Mouse (Mus musculus): ENCODE data around the gene Olfml3.

DNA sequence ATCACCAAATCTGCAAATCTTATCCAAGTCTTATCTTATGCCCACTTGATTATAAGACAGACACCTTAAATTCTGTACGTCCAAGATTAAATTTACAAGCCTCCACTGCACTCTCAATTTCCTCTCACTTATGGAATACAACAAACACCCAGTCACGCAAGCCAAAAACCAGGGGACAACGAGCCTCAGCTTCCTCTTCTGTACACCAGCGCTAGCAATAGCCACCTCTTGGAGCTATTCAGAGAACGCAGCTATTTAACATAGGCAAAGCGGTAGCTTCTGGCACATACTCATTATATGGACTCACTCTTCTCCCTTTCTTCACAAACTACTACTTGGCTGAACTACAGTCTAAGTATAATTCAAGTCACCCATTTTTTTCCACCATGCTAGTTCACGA is 41.4 kb upstream of the Olfml3 start:
- TF ChIP-seq GATA1 (IDR thresholded peaks at IDR 0.05; ENCODE audit: borderline replicate concordance, low read length) (no peak), FLI1 (IDR thresholded peaks at IDR 0.05; ENCODE audit: low read length) (no peak)
